Mouse (Mus musculus) liver, embryonic 15.5 days (tissue): ENCODE results near the gene Mapkapk3. TPM values are rescaled to one million over a fixed set of nuclear protein-coding genes. Genes with fewer than 3 reads are reported as not detected.

ENCODE experiments used
- ATAC-seq: fragments of 200-750 bp; cut with Nextera tagmentation; 2 replicates; pipeline ENCODE4 v1.8.0; 2017; ENCODE audit warnings: moderate number of reproducible peaks, mild to moderate bottlenecking, moderate library complexity; ENCODE audit not compliant: insufficient read depth
- H3K27ac ChIP-seq: fragments of 300-500 bp; sonication (generic); replicated peaks from 2 replicates; pipeline ENCODE4 v1.5.1; 2015; ENCODE audit warnings: mild to moderate bottlenecking, inconsistent platforms
- H3K27me3 ChIP-seq: fragments of 300-500 bp; sonication (generic); 2 replicates; pipeline ENCODE4 v1.6.1; 2015; ENCODE audit warnings: mild to moderate bottlenecking, inconsistent platforms
- H3K36me3 ChIP-seq: fragments of 300-500 bp; sonication (generic); replicated peaks from 2 replicates; pipeline ENCODE4 v1.6.1; 2015; ENCODE audit warnings: moderate library complexity, mild to moderate bottlenecking, inconsistent platforms
- H3K4me1 ChIP-seq: fragments of 300-500 bp; sonication (generic); replicated peaks from 2 replicates; pipeline ENCODE4 v1.6.1; 2015; ENCODE audit warnings: inconsistent platforms
- H3K4me2 ChIP-seq: fragments of 300-500 bp; sonication (generic); 2 replicates; pipeline ENCODE4 v1.6.1; 2015; ENCODE audit warnings: moderate library complexity, mild to moderate bottlenecking, inconsistent platforms
- H3K4me3 ChIP-seq: fragments of 300-500 bp; sonication (generic); replicated peaks from 2 replicates; pipeline ENCODE4 v1.5.1; 2015; ENCODE audit warnings: mild to moderate bottlenecking, inconsistent platforms
- H3K9ac ChIP-seq: fragments of 300-500 bp; sonication (generic); 2 replicates; pipeline ENCODE4 v1.6.1; 2015; ENCODE audit warnings: moderate library complexity, mild to moderate bottlenecking, inconsistent platforms
- H3K9me3 ChIP-seq: fragments of 300-500 bp; sonication (generic); replicated peaks from 2 replicates; pipeline ENCODE4 v1.6.1; 2016; ENCODE audit warnings: inconsistent platforms
- WGBS: fragments of 180-500 bp; shearing (Covaris S2); methylation state at CpG from one replicate; pipeline ENCODE4 v1.1.7; 2015; ENCODE audit warnings: mixed read lengths; ENCODE audit not compliant: insufficient replicate concordance; 5-methylcytosine and 5-hydroxymethylcytosine counted together
- polyA plus RNA-seq: library from polyadenylated mRNA; unstranded; fragments of >200 nt; fragmentation: Nextera tagmentation; extraction: Ambion mirVana; gene quantifications from 2 replicates; pipeline ENCODE4 v1.2.1, GENCODE M21; 2015

Mapkapk3 gene
- polyA plus RNA-seq, 1 experiment from 2014 or later, result 11.7 TPM

- Histone ChIP-seq H3K36me3 (peaks cover 22% of the 10 kb centered on the region), H3K4me1 (peaks cover 96% of the 10 kb centered on the region), H3K9ac (no peak overlapping the region), H3K9me3 (no peaks in the 10 kb centered on the region), H3K4me2 (no peak overlapping the region; the same call in 1 of the 2 replicates), H3K27ac (no peak overlapping the region), H3K4me3 (no peak overlapping the region), H3K27me3 (no peaks in the 10 kb centered on the region)
- 84% methylated on average over 30 of the region's 30 CpGs for WGBS
- no peak for ATAC-seq
These were observed 10.7 kb upstream of the Mapkapk3 start for GRCm38 (mm10) chr9:107300224-107300973.

DNA sequence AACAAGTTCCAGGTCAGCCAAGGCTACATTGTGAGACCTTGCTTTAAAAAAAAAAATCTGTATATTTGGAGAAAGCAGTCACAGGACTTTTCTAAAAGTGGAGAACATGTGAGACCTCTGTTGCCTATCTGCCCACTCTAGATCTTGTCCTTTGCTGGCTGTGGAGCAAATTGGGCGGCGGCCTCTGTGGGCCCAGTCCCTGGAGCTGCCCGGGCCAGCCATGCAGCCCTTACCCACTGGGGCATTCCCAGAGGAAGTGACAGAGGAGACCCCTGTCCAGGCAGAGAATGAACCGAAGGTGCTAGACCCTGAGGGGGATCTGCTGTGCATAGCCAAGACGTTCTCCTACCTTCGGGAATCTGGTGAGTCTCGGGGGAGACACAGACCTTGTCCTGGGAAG, 10.1 kb upstream of the Mapkapk3 start:
- Histone ChIP-seq H3K27me3 (no peaks in the 10 kb centered on the region), H3K36me3 (peaks cover 22% of the 10 kb centered on the region), H3K4me1 (peaks cover 94% of the 10 kb centered on the region), H3K27ac (no peak overlapping the region), H3K9me3 (no peaks in the 10 kb centered on the region), H3K4me3 (no peak overlapping the region), H3K4me2 (no peak overlapping the region; the same call in 1 of the 2 replicates), H3K9ac (no peak overlapping the region)
- 83% methylated on average over 7 of the region's 7 CpGs for WGBS
- no peak for ATAC-seq

DNA sequence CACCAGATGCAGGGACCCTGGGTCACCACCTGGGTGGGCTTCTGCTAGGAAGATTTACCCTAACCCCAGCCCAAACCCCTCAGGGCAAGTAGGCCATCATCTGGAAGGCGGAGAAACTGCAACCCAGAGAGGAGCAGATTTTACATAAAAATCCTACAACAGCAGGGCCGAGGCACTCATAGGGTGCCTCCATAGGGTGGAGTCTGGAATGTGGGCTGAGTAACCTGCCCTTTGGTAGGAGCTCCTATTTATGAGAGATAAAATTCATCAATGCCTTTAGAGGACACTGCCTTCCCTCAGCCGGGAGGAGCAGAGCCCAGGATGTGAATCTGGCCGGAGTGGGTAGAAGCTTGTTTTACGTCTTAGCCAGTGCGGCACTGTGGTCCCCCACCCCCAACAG, 9.2 kb upstream of the Mapkapk3 start:
- Histone ChIP-seq H3K4me2 (peak overlapping the region; percentile 93), H3K27me3 (no peaks in the 10 kb centered on the region), H3K36me3 (peaks cover 22% of the 10 kb centered on the region), H3K9ac (0 out of 2 replicates have a peak overlapping the region, but pooled peaks have one; percentile 16), H3K4me1 (peaks cover 90% of the 10 kb centered on the region), H3K9me3 (no peaks in the 10 kb centered on the region), H3K4me3 (peak overlapping the region; percentile 70), H3K27ac (peak overlapping the region; percentile 91)
- no peak for ATAC-seq
- 79% methylated on average over 6 of the region's 6 CpGs for WGBS

- Histone ChIP-seq H3K9ac (peak overlapping the region; percentile 72; the same call in 1 of the 2 replicates), H3K4me2 (peak overlapping the region; percentile 93), H3K9me3 (no peaks in the 10 kb centered on the region), H3K4me1 (peaks cover 84% of the 10 kb centered on the region), H3K27ac (peak overlapping the region; percentile 91), H3K36me3 (peaks cover 22% of the 10 kb centered on the region), H3K4me3 (peak overlapping the region; percentile 70), H3K27me3 (peaks cover 1% of the 10 kb centered on the region)
- WGBS, result 60% methylated on average over 8 of the region's 8 CpGs
- ATAC-seq, result peak; percentile 26
These were observed 8.5 kb upstream of the Mapkapk3 start for GRCm38 (mm10) chr9:107298059-107298780.

DNA sequence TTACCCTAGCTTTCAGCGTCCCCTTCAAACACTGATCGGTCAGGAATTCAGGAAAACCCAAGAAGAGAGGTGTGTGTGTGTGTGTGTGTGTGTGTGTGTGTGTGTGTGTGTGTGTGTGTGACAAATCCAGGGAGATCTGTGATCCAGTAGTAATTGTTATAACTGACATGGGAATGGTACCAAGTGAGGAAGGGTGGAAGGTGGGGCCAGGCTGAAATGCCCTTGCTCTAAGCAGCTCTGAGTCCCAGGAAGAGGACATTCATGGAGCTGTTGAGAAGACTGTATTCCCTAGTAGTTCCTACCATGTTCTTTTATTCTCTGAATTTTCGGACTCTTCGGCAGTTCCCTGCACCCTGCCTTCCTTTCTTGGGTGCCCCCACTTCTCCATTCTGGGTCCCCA, 8.0 kb upstream of the Mapkapk3 start:
- H3K9ac ChIP-seq, result peak overlapping the region; percentile 72; the same call in 1 of the 2 replicates
- H3K27me3 ChIP-seq, result peaks cover 7% of the 10 kb centered on the region
- H3K27ac ChIP-seq, result peak overlapping the region; percentile 91
- peaks cover 22% of the 10 kb centered on the region for H3K36me3 ChIP-seq
- H3K9me3 ChIP-seq, result no peaks in the 10 kb centered on the region
- H3K4me1 ChIP-seq, result peaks cover 78% of the 10 kb centered on the region
- ATAC-seq, result no peak
- WGBS, result 65% methylated on average over 4 of the region's 4 CpGs
- peak overlapping the region; percentile 70 for H3K4me3 ChIP-seq
- H3K4me2 ChIP-seq, result peak overlapping the region; percentile 93

DNA sequence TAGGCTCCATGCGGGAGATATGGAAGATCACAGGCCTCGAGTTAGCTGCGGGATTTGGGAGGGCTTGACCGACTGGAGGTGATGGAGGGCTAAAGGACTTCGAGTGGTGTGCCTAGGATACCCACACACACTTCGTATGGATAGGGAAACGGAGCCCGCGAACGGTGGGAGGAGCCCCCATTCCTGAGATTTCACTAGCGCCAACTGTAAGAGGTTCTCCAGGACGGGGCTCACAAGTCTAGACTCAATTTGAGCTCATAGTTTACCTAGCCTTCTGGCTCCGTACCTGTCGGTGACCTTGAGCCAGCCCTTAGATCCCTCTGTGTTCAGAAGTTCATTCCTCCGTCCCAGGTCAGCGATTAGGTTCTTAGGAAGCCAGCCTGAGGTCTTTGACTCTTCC, 7.4 kb upstream of the Mapkapk3 start:
- Histone ChIP-seq H3K4me2 (peak overlapping the region; percentile 93), H3K27me3 (peaks cover 12% of the 10 kb centered on the region), H3K9me3 (no peaks in the 10 kb centered on the region), H3K4me3 (peak overlapping the region; percentile 70), H3K27ac (peak overlapping the region; percentile 91), H3K36me3 (peaks cover 22% of the 10 kb centered on the region), H3K9ac (peak overlapping the region; percentile 72), H3K4me1 (peaks cover 72% of the 10 kb centered on the region)
- ATAC-seq, result peak; percentile 0; the same call in 1 of the 2 replicates
- WGBS, result 11% methylated on average over 16 of the region's 16 CpGs

DNA sequence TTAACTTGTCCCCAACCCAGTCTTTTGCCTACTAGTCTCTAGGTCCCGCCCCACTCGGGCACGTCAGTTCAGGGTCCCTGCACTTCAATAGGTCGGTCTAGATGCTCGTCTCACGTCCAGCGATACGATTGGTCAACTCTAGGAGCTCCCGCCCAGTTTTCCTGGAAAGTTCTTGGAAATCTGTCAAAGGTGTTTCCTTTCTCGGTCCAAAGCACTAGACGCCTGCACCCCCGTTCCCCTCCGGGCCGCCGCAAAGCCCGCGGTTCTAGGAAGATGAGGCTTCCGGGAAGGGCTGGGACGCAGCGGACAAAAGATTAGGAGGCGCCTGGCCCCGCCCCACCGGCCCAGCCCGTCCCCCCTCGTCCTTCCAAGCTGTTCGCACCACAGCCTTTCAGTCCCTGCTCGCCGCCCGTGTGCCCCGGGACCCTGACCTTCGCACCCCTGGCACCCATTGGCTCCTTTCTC, 6.9 kb upstream of the Mapkapk3 start:
- WGBS, result under 1% methylated on average over 31 of the region's 31 CpGs
- peaks cover 67% of the 10 kb centered on the region for H3K4me1 ChIP-seq
- no peaks in the 10 kb centered on the region for H3K9me3 ChIP-seq
- peak overlapping the region; percentile 93 for H3K4me2 ChIP-seq
- peak overlapping the region; percentile 72 for H3K9ac ChIP-seq
- peak; percentile 91 for ATAC-seq
- peak overlapping the region; percentile 70 for H3K4me3 ChIP-seq
- H3K27me3 ChIP-seq, result peaks cover 16% of the 10 kb centered on the region
- H3K36me3 ChIP-seq, result peaks cover 16% of the 10 kb centered on the region
- peak overlapping the region; percentile 91 for H3K27ac ChIP-seq

- peaks cover 17% of the 10 kb centered on the region for H3K27me3 ChIP-seq
- peak overlapping the region; percentile 70 for H3K4me3 ChIP-seq
- H3K4me1 ChIP-seq, result peaks cover 63% of the 10 kb centered on the region
- under 1% methylated on average over 14 of the region's 14 CpGs for WGBS
- H3K36me3 ChIP-seq, result peaks cover 11% of the 10 kb centered on the region
- no peaks in the 10 kb centered on the region for H3K9me3 ChIP-seq
- H3K9ac ChIP-seq, result peak overlapping the region; percentile 72
- peak; percentile 19 for ATAC-seq
- H3K27ac ChIP-seq, result peak overlapping the region; percentile 91
- peak overlapping the region; percentile 93 for H3K4me2 ChIP-seq
These were observed 6.4 kb upstream of the Mapkapk3 start for GRCm38 (mm10) chr9:107296041-107296440.

GRCm38 (mm10) chr9:107296016-107296040, 6.2 kb upstream of the Mapkapk3 start, which contains the start of gene Cish:
Cish (plus strand) TSS chr9:107296026.
- H3K4me1 ChIP-seq, result peaks cover 63% of the 10 kb centered on the region
- peak within 1 kb of the TSS; percentile 72 for H3K9ac ChIP-seq
- peak within 1 kb of the TSS; percentile 93 for H3K4me2 ChIP-seq
- H3K27ac ChIP-seq, result peak within 1 kb of the TSS; percentile 91
- peaks cover 17% of the 10 kb centered on the region for H3K27me3 ChIP-seq
- peak within 1 kb of the TSS; percentile 70 for H3K4me3 ChIP-seq
- ATAC-seq, result no peak
- no peaks in the 10 kb centered on the region for H3K9me3 ChIP-seq
- peaks cover 9% of the 10 kb centered on the region for H3K36me3 ChIP-seq

DNA sequence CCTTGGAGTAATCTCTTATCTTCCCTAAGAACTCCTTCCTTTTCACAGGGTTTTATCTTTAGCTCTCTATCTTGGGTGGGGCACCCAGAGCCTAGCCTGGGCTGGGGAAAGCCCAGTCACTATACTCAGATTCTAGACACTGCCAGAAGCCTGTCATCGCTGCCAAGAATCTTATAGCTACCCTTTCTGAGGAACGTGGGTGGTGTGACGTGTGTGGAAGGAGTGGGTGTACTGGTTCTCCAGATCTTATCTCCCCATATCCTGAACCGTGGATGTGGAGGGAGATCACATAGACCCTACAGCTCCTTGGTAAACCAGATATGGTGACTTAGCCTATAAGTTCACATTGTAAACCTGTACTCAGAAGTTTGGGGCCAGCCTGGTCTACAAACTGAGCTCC, 5.9 kb upstream of the Mapkapk3 start:
- H3K4me2 ChIP-seq, result peak overlapping the region; percentile 93
- no peaks in the 10 kb centered on the region for H3K9me3 ChIP-seq
- peak overlapping the region; percentile 91 for H3K27ac ChIP-seq
- peak overlapping the region; percentile 72 for H3K9ac ChIP-seq
- H3K4me1 ChIP-seq, result peaks cover 63% of the 10 kb centered on the region
- no peak for ATAC-seq
- H3K4me3 ChIP-seq, result peak overlapping the region; percentile 70
- peaks cover 7% of the 10 kb centered on the region for H3K36me3 ChIP-seq
- 9% methylated on average over 4 of the region's 4 CpGs for WGBS
- peaks cover 17% of the 10 kb centered on the region for H3K27me3 ChIP-seq

DNA sequence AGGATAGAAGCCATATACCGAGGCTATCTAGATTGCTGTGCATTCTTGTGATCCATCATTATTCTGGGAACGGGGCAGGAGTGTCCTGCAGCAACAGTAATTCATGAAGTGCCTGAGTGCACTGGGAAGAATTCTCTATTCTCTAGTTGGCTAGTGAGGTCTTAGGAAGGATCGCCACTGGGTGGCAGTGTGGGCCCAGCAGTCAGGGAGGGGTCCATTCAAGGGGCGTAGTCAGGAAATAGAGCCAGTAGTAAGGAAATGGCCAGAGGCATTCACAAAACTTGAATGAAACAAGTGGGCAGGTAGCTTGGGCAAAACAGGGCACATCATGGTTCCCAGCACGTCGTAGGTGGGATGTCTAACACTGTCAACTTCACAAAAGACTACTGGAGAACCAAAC, 4.6 kb upstream of the Mapkapk3 start:
- H3K9me3 ChIP-seq, result no peaks in the 10 kb centered on the region

More for the DNA sequence above, 4.6 kb upstream of the Mapkapk3 start:
- ATAC-seq, result no peak
- no peak overlapping the region for H3K9ac ChIP-seq
- peaks cover 17% of the 10 kb centered on the region for H3K27me3 ChIP-seq
- H3K36me3 ChIP-seq, result no peaks in the 10 kb centered on the region
- H3K27ac ChIP-seq, result no peak overlapping the region
- H3K4me1 ChIP-seq, result peaks cover 64% of the 10 kb centered on the region
- H3K4me2 ChIP-seq, result no peak overlapping the region
- WGBS, result 4% methylated on average over 6 of the region's 6 CpGs
- no peak overlapping the region for H3K4me3 ChIP-seq
